Mouse (Mus musculus) cerebellum, adult 11-12 months (tissue): ENCODE measurements around the gene Myoz2.

Source experiments
- DNase-seq: peaks from one replicate; pipeline ENCODE4 v3.0.0; 2022

Gene Myoz2

GRCm38 (mm10) chr3:123001053-123001452 lies 33.8 kb downstream of the Myoz2 start:
- DNase-seq: no peak

- no peak for DNase-seq
These were observed 36.3 kb downstream of the Myoz2 start for GRCm38 (mm10) chr3:122998511-122998910.

- DNase-seq: no peak
These were observed 37.8 kb downstream of the Myoz2 start for GRCm38 (mm10) chr3:122996968-122997367.

GRCm38 (mm10) chr3:122986906-122987305 lies 47.9 kb downstream of the Myoz2 start:
- DNase-seq: no peak

GRCm38 (mm10) chr3:122986386-122986785 lies 48.4 kb downstream of the Myoz2 start:
- no peak for DNase-seq

- peak; percentile 27 for DNase-seq
These were observed 49.5 kb downstream of the Myoz2 start for GRCm38 (mm10) chr3:122985183-122985944.

- peak; percentile 96 for DNase-seq
These were observed 50.3 kb downstream of the Myoz2 start, which contains the start of gene Usp53 for GRCm38 (mm10) chr3:122984249-122985182. TSS of gene Usp53 (minus strand) at chr3:122984510.

- no peak for DNase-seq
These were observed 51.0 kb downstream of the Myoz2 start for GRCm38 (mm10) chr3:122983849-122984248.

GRCm38 (mm10) chr3:122975964-122976363 lies 58.9 kb downstream of the Myoz2 start:
- DNase-seq: no peak

- no peak for DNase-seq
These were observed 59.5 kb downstream of the Myoz2 start for GRCm38 (mm10) chr3:122975363-122975762.

GRCm38 (mm10) chr3:122974833-122975232 lies 60.0 kb downstream of the Myoz2 start:
- no peak for DNase-seq

GRCm38 (mm10) chr3:122972126-122972822 lies 62.5 kb downstream of the Myoz2 start:
- no peak for DNase-seq

- no peak for DNase-seq
These were observed 66.4 kb downstream of the Myoz2 start for GRCm38 (mm10) chr3:122968391-122968790.

- DNase-seq: no peak
These were observed 70.5 kb downstream of the Myoz2 start for GRCm38 (mm10) chr3:122964301-122964700.
